Mouse (Mus musculus): ENCODE measurements around the gene Sowahd. TPM values are rescaled to one million over a fixed set of nuclear protein-coding genes. Genes with fewer than 3 reads are reported as not detected.

Gene Sowahd
- total RNA-seq, 2 experiments from 2014 or later: 0.34 TPM; not detected in 1

DNA sequence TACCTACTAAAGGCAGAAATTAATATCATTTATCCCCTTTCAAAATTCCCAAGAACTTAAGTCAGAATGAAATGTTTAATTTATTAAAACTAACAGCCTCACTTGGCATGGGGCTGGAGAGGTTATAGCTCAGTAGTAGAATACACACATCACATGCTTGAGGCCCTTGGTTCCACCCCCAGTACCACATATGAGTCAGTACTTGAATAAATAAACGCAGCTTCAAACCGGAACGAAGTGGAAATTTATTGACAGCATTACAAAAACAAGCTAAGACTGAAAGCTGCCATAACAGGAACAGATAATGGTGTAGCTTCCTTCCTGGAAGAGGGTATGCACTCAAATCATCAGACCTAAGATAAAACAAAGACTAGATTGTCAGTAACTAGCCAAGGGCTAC, 42.8 kb downstream of the Sowahd start:
- DNase-seq (ENCODE audit: low spot score in 2 of 2): no peak

GRCm38 (mm10) chrX:37095106-37095768, 46.6 kb downstream of the Sowahd start:
- DNase-seq (ENCODE audit: low spot score in 2 of 2): no peak

DNA sequence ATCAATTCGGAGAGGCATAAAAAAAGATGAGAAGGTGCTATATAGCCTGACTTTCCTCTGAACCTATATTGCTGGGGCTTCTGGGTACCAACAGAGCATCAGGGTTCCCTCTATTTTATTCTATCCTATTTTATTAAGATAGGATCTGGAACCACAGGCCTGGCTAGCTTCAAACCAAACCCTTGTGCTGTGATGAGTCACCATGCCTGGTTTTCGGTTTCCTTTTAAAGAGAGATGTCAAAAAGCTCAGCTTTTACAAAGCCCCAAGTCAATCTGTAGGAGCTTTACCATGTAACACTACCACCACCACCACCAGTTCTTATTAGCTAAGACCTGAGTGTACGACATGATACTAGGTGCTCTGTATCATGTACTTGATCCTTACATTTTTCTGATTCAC, 50.0 kb downstream of the Sowahd start:
- DNase-seq (ENCODE audit: low spot score in 2 of 2): no peak

Other genes starting within 250 kb of the Sowahd start
- gene Ube2a, start 174.9 kb upstream of the Sowahd start, total RNA-seq (2021): 10 to 100 TPM; 40.0 to 50.1 TPM
- 10 to 100 TPM; 16.1 to 16.8 TPM for gene C330007P06Rik, start 174.7 kb upstream of the Sowahd start, total RNA-seq (2021)
- 1 to 10 TPM; 3.5 to 4.1 TPM for gene Nkrf, start 145.9 kb upstream of the Sowahd start, total RNA-seq (2021)
- 10 to 100 TPM; 24.9 to 26.2 TPM for gene Sept6, start 57.1 kb upstream of the Sowahd start, total RNA-seq (2021)
- gene Rpl39, start 36.6 kb downstream of the Sowahd start, total RNA-seq (2021): 100 to 1,000 TPM; 697 to 727 TPM
- gene Upf3b, start 61.5 kb downstream of the Sowahd start, total RNA-seq (2021): 10 to 100 TPM; 10.9 to 14.7 TPM
- 10 to 100 TPM; 11.2 to 12.5 TPM for gene Nkap, start 78.0 kb downstream of the Sowahd start, total RNA-seq (2021)
- not detected for gene Akap14, start 120.0 kb downstream of the Sowahd start, total RNA-seq (2021)
- gene Ndufa1, start 142.3 kb downstream of the Sowahd start, total RNA-seq (2021): 100 to 1,000 TPM; 270 to 275 TPM
- gene Rnf113a1, start 142.4 kb downstream of the Sowahd start, total RNA-seq (2021): 1 to 10 TPM; 2.5 to 3.6 TPM
- not detected for gene Gm9, start 162.2 kb downstream of the Sowahd start, total RNA-seq (2021)
- not detected for gene Rhox1, start 173.4 kb downstream of the Sowahd start, total RNA-seq (2021)
- gene Rhox2a, start 196.1 kb downstream of the Sowahd start, total RNA-seq (2021): not detected
- gene Rhox3a, start 201.1 kb downstream of the Sowahd start, total RNA-seq (2021): not detected
- not detected for gene Rhox4a, start 216.5 kb downstream of the Sowahd start, total RNA-seq (2021)